Comparison of ENCODE assay signal across 24 mouse cellular contexts in the genomic region with DNA sequence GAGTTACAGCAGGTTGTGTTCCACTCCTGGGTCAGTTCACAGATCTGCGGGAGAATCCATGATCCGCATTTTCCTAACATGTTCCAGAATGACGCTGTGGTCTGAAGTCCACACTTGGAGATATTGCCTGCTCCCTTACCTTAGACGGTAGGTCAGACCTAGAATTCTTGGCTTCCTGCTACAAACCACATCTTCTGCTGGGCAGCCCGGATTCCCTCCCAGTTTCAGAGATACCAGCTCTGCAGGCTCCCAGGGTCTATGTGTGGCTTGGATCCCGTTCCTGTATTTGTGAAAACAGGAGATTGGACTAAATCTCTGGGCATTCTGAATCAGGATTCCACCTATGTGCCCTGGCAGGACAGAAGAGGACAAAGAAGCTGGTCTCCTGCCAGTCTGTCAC.
"Had no signal": no experiment of that assay in that cellular context is flagged by ENCODE, and none has a peak within 500 bp of the region (broad histone marks: within the 10 kb centered on the region; RNA-seq: fewer than 3 reads in every experiment).

No protein-coding gene starts in this region.

- H3K4me1 ChIP-seq: forebrain, embryonic 15.5 days; hindbrain, embryonic 13.5 days; hindbrain, embryonic 15.5 days; limb, embryonic 13.5 days; limb, embryonic 15.5 days; liver, embryonic 13.5 days; liver, embryonic 15.5 days had no signal

- ATAC-seq: forebrain, embryonic 15.5 days; forebrain, postnatal 0 days; hindbrain, postnatal 0 days; intestine, embryonic 16.5 days had no signal

- H3K36me3 ChIP-seq: forebrain, embryonic 15.5 days; heart, embryonic 12.5 days; heart, embryonic 15.5 days; hindbrain, embryonic 13.5 days; hindbrain, embryonic 15.5 days; kidney, embryonic 15.5 days; limb, embryonic 13.5 days; limb, embryonic 15.5 days; liver, embryonic 13.5 days; liver, embryonic 15.5 days had no signal

- DNase-seq: forebrain, postnatal 0 days; heart, adult 2 months; kidney, adult 11 months; kidney, adult 2 months; kidney, adult 9 months; kidney, postnatal 14 days; kidney, postnatal 36 days; layer of hippocampus, adult 9-11 months; layer of hippocampus, postnatal 36 days; left cerebral cortex, postnatal 4 days; liver, embryonic 13.5 days; lung, adult 18-20 months had no signal

- H3K27me3 ChIP-seq: forebrain, embryonic 15.5 days; heart, embryonic 12.5 days; heart, embryonic 15.5 days; hindbrain, embryonic 13.5 days; hindbrain, embryonic 15.5 days; kidney, embryonic 15.5 days; limb, embryonic 13.5 days; limb, embryonic 15.5 days; liver, embryonic 13.5 days; liver, embryonic 15.5 days had no signal

- H3K4me2 ChIP-seq: forebrain, embryonic 15.5 days; heart, embryonic 12.5 days; heart, embryonic 15.5 days; hindbrain, embryonic 13.5 days; hindbrain, embryonic 15.5 days; kidney, embryonic 15.5 days; limb, embryonic 13.5 days; limb, embryonic 15.5 days; liver, embryonic 13.5 days; liver, embryonic 15.5 days had no signal

- H3K9ac ChIP-seq: forebrain, embryonic 15.5 days; forebrain, postnatal 0 days; heart, embryonic 12.5 days; heart, embryonic 15.5 days; hindbrain, embryonic 13.5 days; hindbrain, embryonic 15.5 days; kidney, embryonic 15.5 days; limb, embryonic 13.5 days; limb, embryonic 15.5 days; liver, embryonic 13.5 days; liver, embryonic 15.5 days had no signal

- H3K4me3 ChIP-seq: forebrain, embryonic 15.5 days; heart, adult 2 months; heart, embryonic 12.5 days; heart, embryonic 15.5 days; hindbrain, embryonic 13.5 days; hindbrain, embryonic 15.5 days; kidney, embryonic 15.5 days; limb, embryonic 13.5 days; limb, embryonic 15.5 days; liver, embryonic 13.5 days; liver, embryonic 15.5 days had no signal

- H3K27ac ChIP-seq: forebrain, embryonic 15.5 days; heart, adult 2 months; heart, embryonic 15.5 days; hindbrain, embryonic 13.5 days; hindbrain, embryonic 15.5 days; hindbrain, postnatal 0 days; kidney, embryonic 15.5 days; kidney, postnatal 0 days; limb, embryonic 13.5 days; limb, embryonic 15.5 days; liver, embryonic 13.5 days; liver, embryonic 15.5 days had no signal

- H3K9me3 ChIP-seq: forebrain, embryonic 15.5 days; heart, embryonic 12.5 days; heart, embryonic 15.5 days; hindbrain, embryonic 13.5 days; hindbrain, embryonic 15.5 days; kidney, embryonic 15.5 days; limb, embryonic 13.5 days; limb, embryonic 15.5 days; liver, embryonic 13.5 days; liver, embryonic 15.5 days had no signal
